Mouse (Mus musculus): ENCODE data around the gene Stk40. TPM values are rescaled to one million over a fixed set of nuclear protein-coding genes. Genes with fewer than 3 reads are reported as not detected.

Stk40 gene
- total RNA-seq (2017): 10.6 and 11.7 TPM in 2 replicates

GRCm38 (mm10) chr4:126103590-126104068 is at the start of gene Stk40:
Gene Stk40 (plus strand): TSS chr4:126103957.
- peak; percentile 82 for ATAC-seq (replicated peaks; ENCODE audit: low read depth, poor library complexity, severe bottlenecking)

- peak; percentile 17 for ATAC-seq (replicated peaks; ENCODE audit: low read depth, poor library complexity, severe bottlenecking)
Measured at GRCm38 (mm10) chr4:126057207-126058133, 46.3 kb upstream of the Stk40 start.

- ATAC-seq (replicated peaks; ENCODE audit: low read depth, poor library complexity, severe bottlenecking): peak; percentile 99
Measured at GRCm38 (mm10) chr4:126058134-126058996, 45.4 kb upstream of the Stk40 start, which contains the start of gene Oscp1. Gene Oscp1 (plus strand): TSS chr4:126058565.

- no peak for ATAC-seq (replicated peaks; ENCODE audit: low read depth, poor library complexity, severe bottlenecking)
Measured at GRCm38 (mm10) chr4:126058997-126059362, 44.8 kb upstream of the Stk40 start.

- no peak for ATAC-seq (replicated peaks; ENCODE audit: low read depth, poor library complexity, severe bottlenecking)
Measured at GRCm38 (mm10) chr4:126062856-126063255, 40.9 kb upstream of the Stk40 start.

- peak; percentile 69 for ATAC-seq (replicated peaks; ENCODE audit: low read depth, poor library complexity, severe bottlenecking)
Measured at GRCm38 (mm10) chr4:126065241-126065640, 38.5 kb upstream of the Stk40 start.

GRCm38 (mm10) chr4:126067401-126068077 is 36.2 kb upstream of the Stk40 start:
- ATAC-seq (replicated peaks; ENCODE audit: low read depth, poor library complexity, severe bottlenecking): peak; percentile 42; the same call in 1 of the 2 replicates

- ATAC-seq (replicated peaks; ENCODE audit: low read depth, poor library complexity, severe bottlenecking): no peak
Measured at GRCm38 (mm10) chr4:126068842-126069241, 34.9 kb upstream of the Stk40 start.

GRCm38 (mm10) chr4:126077833-126078232 is 25.9 kb upstream of the Stk40 start:
- no peak for ATAC-seq (replicated peaks; ENCODE audit: low read depth, poor library complexity, severe bottlenecking)

GRCm38 (mm10) chr4:126079266-126079665 is 24.5 kb upstream of the Stk40 start:
- no peak for ATAC-seq (replicated peaks; ENCODE audit: low read depth, poor library complexity, severe bottlenecking)

- ATAC-seq (replicated peaks; ENCODE audit: low read depth, poor library complexity, severe bottlenecking): no peak
Measured at GRCm38 (mm10) chr4:126081601-126082000, 22.2 kb upstream of the Stk40 start.

- peak; percentile 51 for ATAC-seq (replicated peaks; ENCODE audit: low read depth, poor library complexity, severe bottlenecking)
Measured at GRCm38 (mm10) chr4:126083021-126083420, 20.7 kb upstream of the Stk40 start.

GRCm38 (mm10) chr4:126084382-126084781 is 19.4 kb upstream of the Stk40 start:
- no peak for ATAC-seq (replicated peaks; ENCODE audit: low read depth, poor library complexity, severe bottlenecking)

- peak; percentile 97 for ATAC-seq (replicated peaks; ENCODE audit: low read depth, poor library complexity, severe bottlenecking)
Measured at GRCm38 (mm10) chr4:126085996-126086576, 17.7 kb upstream of the Stk40 start.

- no peak for ATAC-seq (replicated peaks; ENCODE audit: low read depth, poor library complexity, severe bottlenecking)
Measured at GRCm38 (mm10) chr4:126090101-126090847, 13.5 kb upstream of the Stk40 start.

- ATAC-seq (replicated peaks; ENCODE audit: low read depth, poor library complexity, severe bottlenecking): no peak
Measured at GRCm38 (mm10) chr4:126090848-126091124, 13.0 kb upstream of the Stk40 start.

GRCm38 (mm10) chr4:126091873-126092272 is 11.9 kb upstream of the Stk40 start:
- ATAC-seq (replicated peaks; ENCODE audit: low read depth, poor library complexity, severe bottlenecking): no peak

- peak; percentile 36 for ATAC-seq (replicated peaks; ENCODE audit: low read depth, poor library complexity, severe bottlenecking)
Measured at GRCm38 (mm10) chr4:126095622-126096430, 7.9 kb upstream of the Stk40 start.

All from common myeloid progenitor, adult 5-6 weeks (primary cell).